In the genomic region with DNA sequence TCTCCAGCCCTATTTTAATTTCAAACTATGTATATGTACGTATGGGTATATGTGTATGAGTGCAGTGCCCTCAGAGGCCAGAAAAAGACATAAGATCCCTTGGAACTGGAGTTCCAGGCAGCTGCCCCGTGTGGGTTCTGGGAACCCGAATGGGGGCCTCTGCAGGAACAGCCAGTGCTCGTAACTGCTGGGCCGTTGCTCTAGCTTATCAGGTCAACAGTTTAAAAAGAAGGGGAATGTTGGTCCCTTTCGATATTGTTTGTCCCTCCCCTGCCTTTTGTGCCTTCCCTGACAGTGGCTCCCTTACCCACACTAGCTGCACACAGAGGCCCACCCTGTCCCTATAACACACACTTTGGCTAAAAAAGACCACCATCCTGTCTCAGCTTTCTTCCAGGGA, we compare ENCODE assay signal across 15 mouse cellular contexts. TPM values are rescaled to one million over a fixed set of nuclear protein-coding genes. Genes with fewer than 3 reads are reported as not detected.
DNase-seq lines count a peak whose midpoint lies in the region; ATAC-seq and TF ChIP-seq lines count a peak whose summit lies in the region.
"Had no signal": no experiment of that assay in that cellular context is flagged by ENCODE, and none has a peak within 500 bp of the region (broad histone marks: within the 10 kb centered on the region; RNA-seq: fewer than 3 reads in every experiment).

No protein-coding gene starts in this region.

- no peak; a peak in 1 of 4 replicates for TF ChIP-seq EP300 in MEL (IDR thresholded peaks at IDR 0.05; ENCODE audit: low read depth in 1 of 2, low read length in 2 of 2)

- no peaks in the 10 kb centered on the region for H3K79me2 ChIP-seq in MEL (ENCODE audit: control insufficient read depth, insufficient read depth, low read length, poor library complexity)

- no peak for TF ChIP-seq POLR2A in MEL (IDR thresholded peaks at IDR 0.05; ENCODE audit: control insufficient read depth in 1 of 2, insufficient read depth in 1 of 2, low read depth in 1 of 2, low read length in 2 of 2, poor library complexity in 1 of 2)

- intact Hi-C loops in gastrocnemius, postnatal 14 days (cut with DNase I; ENCODE audit: low total_unique reads): no loop called here

- peak overlapping the region; percentile 59; the same call in 1 of the 2 replicates for H3K27ac ChIP-seq in kidney, embryonic 15.5 days
- peak overlapping the region; percentile 87 for H3K27ac ChIP-seq in MEL (ENCODE audit: control insufficient read depth, low read depth, low read length)
- H3K27ac ChIP-seq in intestine, embryonic 15.5 days: peak overlapping the region; percentile 79
- H3K27ac ChIP-seq in liver, embryonic 16.5 days (ENCODE audit: low read length): 0 out of 2 replicates have a peak overlapping the region, but pooled peaks have one; percentile 47
- H3K27ac ChIP-seq: hindbrain, embryonic 12.5 days; limb, embryonic 15.5 days had no signal

- TF ChIP-seq CTCF in MEL (IDR thresholded peaks at IDR 0.05 in 2 of 3, conservative IDR thresholded peaks at IDR 0.05 in 1 of 3; ENCODE audit: control insufficient read depth in 1 of 3, insufficient read depth in 1 of 3, low read depth in 2 of 3, low read length in 3 of 3, poor library complexity in 1 of 3, severe bottlenecking in 1 of 3): no peak

- no peaks in the 10 kb centered on the region for H3K9me3 ChIP-seq in kidney, embryonic 15.5 days (replicated peaks)
- no peaks in the 10 kb centered on the region for H3K9me3 ChIP-seq in MEL (replicated peaks; ENCODE audit: insufficient read depth, low read length)
- H3K9me3 ChIP-seq in intestine, embryonic 15.5 days: no peaks in the 10 kb centered on the region
- H3K9me3 ChIP-seq in liver, embryonic 16.5 days (replicated peaks; ENCODE audit: control insufficient read depth, low read length): no peaks in the 10 kb centered on the region
- H3K9me3 ChIP-seq: embryonic facial prominence, embryonic 13.5 days; hindbrain, embryonic 12.5 days; limb, embryonic 15.5 days had no signal

- no peak for DNase-seq in kidney, postnatal 36 days
- DNase-seq in MEL (ENCODE audit: low read depth, low spot score): peak; percentile 28
- no peak for DNase-seq in adrenal gland, adult 2 months
- no peak for DNase-seq in gastrocnemius, postnatal 14 days
- DNase-seq: adrenal gland, postnatal 36 days; heart, adult 18-20 months; kidney, adult 18-20 months had no signal

- no peak overlapping the region for H3K4me2 ChIP-seq in kidney, embryonic 15.5 days
- H3K4me2 ChIP-seq in intestine, embryonic 15.5 days (replicated peaks): peak overlapping the region; percentile 24
- H3K4me2 ChIP-seq in liver, embryonic 16.5 days (ENCODE audit: low read depth, low read length): no peak overlapping the region
- H3K4me2 ChIP-seq: embryonic facial prominence, embryonic 13.5 days; hindbrain, embryonic 12.5 days; limb, embryonic 15.5 days; midbrain, embryonic 11.5 days had no signal

- H3K27me3 ChIP-seq in kidney, embryonic 15.5 days: no peaks in the 10 kb centered on the region
- H3K27me3 ChIP-seq in MEL (ENCODE audit: control insufficient read depth in 1 of 2, insufficient read depth in 2 of 2, low read length in 2 of 2): no peaks in the 10 kb centered on the region
- no peaks in the 10 kb centered on the region for H3K27me3 ChIP-seq in intestine, embryonic 15.5 days (replicated peaks)
- H3K27me3 ChIP-seq in liver, embryonic 16.5 days (ENCODE audit: control insufficient read depth, insufficient read depth, low read depth, low read length): no peaks in the 10 kb centered on the region
- H3K27me3 ChIP-seq: embryonic facial prominence, embryonic 13.5 days; hindbrain, embryonic 12.5 days; limb, embryonic 15.5 days had no signal

- ATAC-seq in kidney, embryonic 15.5 days (replicated peaks; ENCODE audit: low FRiP score): no peak
- ATAC-seq in intestine, embryonic 15.5 days: no peak
- ATAC-seq in liver, embryonic 16.5 days (ENCODE audit: low read depth): peak; percentile 35; the same call in 1 of the 2 replicates

- H3K9ac ChIP-seq in kidney, embryonic 15.5 days: no peak overlapping the region
- peak overlapping the region; percentile 49 for H3K9ac ChIP-seq in MEL (ENCODE audit: control insufficient read depth, low read depth, low read length, poor library complexity, severe bottlenecking)
- H3K9ac ChIP-seq in intestine, embryonic 15.5 days: no peak overlapping the region
- H3K9ac ChIP-seq in liver, embryonic 16.5 days (ENCODE audit: low read depth, low read length): peak overlapping the region; percentile 25; the same call in 1 of the 2 replicates
- H3K9ac ChIP-seq: hindbrain, embryonic 12.5 days; limb, embryonic 15.5 days had no signal

- WGBS in kidney, embryonic 15.5 days: 59% methylated on average over 6 of the region's 6 CpGs
- 55% methylated on average over 6 of the region's 6 CpGs for WGBS in intestine, embryonic 15.5 days
- 18% methylated on average over 6 of the region's 6 CpGs for WGBS in liver, embryonic 16.5 days (ENCODE audit: insufficient replicate concordance)

- H3K36me3 ChIP-seq in kidney, embryonic 15.5 days: no peaks in the 10 kb centered on the region
- peaks cover 0 to 36% of the 10 kb centered on the region in 2 experiments; a peak in 2 of 4 replicates for H3K36me3 ChIP-seq in MEL (ENCODE audit: control insufficient read depth in 1 of 2, insufficient read depth in 2 of 2, low read length in 2 of 2)
- no peaks in the 10 kb centered on the region for H3K36me3 ChIP-seq in intestine, embryonic 15.5 days
- no peaks in the 10 kb centered on the region for H3K36me3 ChIP-seq in liver, embryonic 16.5 days (ENCODE audit: control insufficient read depth, insufficient read depth)
- H3K36me3 ChIP-seq: embryonic facial prominence, embryonic 13.5 days; hindbrain, embryonic 12.5 days; limb, embryonic 15.5 days had no signal

- H3K4me3 ChIP-seq in kidney, embryonic 15.5 days (replicated peaks): no peak overlapping the region
- peak overlapping the region in 1 of 2 experiments; percentile 19; a peak in 2 of 4 replicates for H3K4me3 ChIP-seq in MEL (ENCODE audit: control insufficient read depth in 1 of 2, insufficient read depth in 1 of 2, low read depth in 2 of 2, low read length in 2 of 2)
- no peak overlapping the region for H3K4me3 ChIP-seq in intestine, embryonic 15.5 days (replicated peaks)
- H3K4me3 ChIP-seq in liver, embryonic 16.5 days (ENCODE audit: low read depth, low read length): no peak overlapping the region
- H3K4me3 ChIP-seq: embryonic facial prominence, embryonic 13.5 days; hindbrain, embryonic 12.5 days; limb, embryonic 15.5 days; myocyte had no signal

- TF ChIP-seq RAD21 in MEL (IDR thresholded peaks at IDR 0.05; ENCODE audit: low read depth, low read length): no peak

- H3K4me1 ChIP-seq in kidney, embryonic 15.5 days: peaks cover 63% of the 10 kb centered on the region
- peaks cover 20 to 45% of the 10 kb centered on the region in 2 experiments for H3K4me1 ChIP-seq in MEL (ENCODE audit: control insufficient read depth in 1 of 2, insufficient read depth in 2 of 2, low read length in 2 of 2)
- H3K4me1 ChIP-seq in intestine, embryonic 15.5 days (replicated peaks): peaks cover 33% of the 10 kb centered on the region
- H3K4me1 ChIP-seq in liver, embryonic 16.5 days (ENCODE audit: control insufficient read depth, low read depth, low read length): peaks cover 48% of the 10 kb centered on the region

TF ChIP-seq in MEL, 35 proteins besides CTCF, POLR2A, EP300 and RAD21:
- TF ChIP-seq POLR2AphosphoS5 (IDR thresholded peaks at IDR 0.05; ENCODE audit: borderline replicate concordance, low read depth, low read length) (no peak), SMC3 (IDR thresholded peaks at IDR 0.05; ENCODE audit: low read depth, low read length) (no peak), CHD1 (IDR thresholded peaks at IDR 0.05; ENCODE audit: low read depth, low read length) (no peak), RCOR1 (IDR thresholded peaks at IDR 0.05; ENCODE audit: low read depth, low read length) (no peak), BHLHE40 (IDR thresholded peaks at IDR 0.05; ENCODE audit: borderline replicate concordance, low read depth, low read length) (no peak), KAT2A (conservative IDR thresholded peaks at IDR 0.05; ENCODE audit: low read depth, low read length) (no peak), MXI1 (IDR thresholded peaks at IDR 0.05; ENCODE audit: low read depth, low read length) (no peak), NELFE (IDR thresholded peaks at IDR 0.05; ENCODE audit: low read depth, low read length) (no peak), MAFK (IDR thresholded peaks at IDR 0.05; ENCODE audit: borderline replicate concordance, low read depth, low read length) (no peak), ETS1 (IDR thresholded peaks at IDR 0.05; ENCODE audit: low read depth, low read length) (no peak), USF1 (IDR thresholded peaks at IDR 0.05; ENCODE audit: low read depth, low read length) (no peak), ZKSCAN1 (IDR thresholded peaks at IDR 0.05; ENCODE audit: low read depth, low read length) (no peak), MAZ (IDR thresholded peaks at IDR 0.05; ENCODE audit: low read depth, low read length) (no peak), TCF12 (IDR thresholded peaks at IDR 0.05; ENCODE audit: low read depth, low read length) (no peak), POLR2AphosphoS2 (IDR thresholded peaks at IDR 0.05; ENCODE audit: low read length) (no peak), ZNF384 (IDR thresholded peaks at IDR 0.05; ENCODE audit: low read depth, low read length) (no peak), TBP (IDR thresholded peaks at IDR 0.05; ENCODE audit: low read depth, low read length) (no peak)

RNA-seq across cellular contexts. Expression of a gene that starts 34.9 kb away (rescaled TPM):
- 51.4 and 55.5 TPM in 2 replicates for polyA plus RNA-seq in kidney, embryonic 15.5 days (2015; fragmentation: Nextera tagmentation; extraction: Ambion mirVana)
- total RNA-seq in MEL (2012; rRNA removed): 8.8 and 9.1 TPM in 2 replicates
- 10 to 100 TPM in 1 of 2 experiments, not detected in 1; 23.0 TPM for polyA plus RNA-seq in MEL (2012; ENCODE audit: insufficient read depth in 1 of 2, insufficient read length in 2 of 2, low read depth in 1 of 2, low replicate concordance in 2 of 2, missing spikeins in 1 of 2)
- 46.7 and 53.5 TPM in 2 replicates for polyA plus RNA-seq in intestine, embryonic 15.5 days (2015; fragmentation: Nextera tagmentation; extraction: Ambion mirVana)
- 22.2 and 23.6 TPM in 2 replicates for polyA plus RNA-seq in liver, embryonic 16.5 days (2015; fragmentation: Nextera tagmentation; extraction: Ambion mirVana)
- 10 to 100 TPM; 24.2 to 26.0 TPM for total RNA-seq in adrenal gland, adult 2 months (2021)
- 31.7 and 33.5 TPM in 2 replicates for polyA plus RNA-seq in adrenal gland, adult 2 months (2012; rRNA removed)
- 10 to 100 TPM; 11.6 to 17.7 TPM for total RNA-seq in gastrocnemius, postnatal 14 days (2021)

Comparison
In these comparisons a context has a peak if more than half of its experiments do, and no peak if none do; other contexts are left out.
1. H3K9ac ChIP-seq: peak in MEL (single experiment) and liver, embryonic 16.5 days (single experiment); none in kidney, embryonic 15.5 days (single experiment) and intestine, embryonic 15.5 days (single experiment).
2. Peak in every context shown above with its lines, with median percentiles within 50 percentile points of each other: H3K27ac ChIP-seq.